Mouse (Mus musculus): Measurements from ENCODE around the gene B3gnt3.
"Not testable (repeated sequence)": the region's sequence is repeated elsewhere in the genome, so short reads cannot be mapped to it uniquely, and the experiment has no call there.

B3gnt3 gene

GRCm38 (mm10) chr8:71701414-71702086, at the start of gene B3gnt3:
B3gnt3 (minus strand) TSS chr8:71701789.
- no peak for DNase-seq (ENCODE audit: low read depth, low spot score)

- DNase-seq (ENCODE audit: low read depth, low spot score): not testable (repeated sequence)
Observed at GRCm38 (mm10) chr8:71749321-71750075, 47.9 kb upstream of the B3gnt3 start.

- not testable (repeated sequence) for DNase-seq (ENCODE audit: low read depth, low spot score)
Observed at GRCm38 (mm10) chr8:71747082-71747481, 45.5 kb upstream of the B3gnt3 start.

GRCm38 (mm10) chr8:71745322-71745721, 43.7 kb upstream of the B3gnt3 start:
- DNase-seq (ENCODE audit: low read depth, low spot score): no peak

- DNase-seq (ENCODE audit: low read depth, low spot score): no peak
Observed at GRCm38 (mm10) chr8:71742783-71743182, 41.2 kb upstream of the B3gnt3 start.

- no peak for DNase-seq (ENCODE audit: low read depth, low spot score)
Observed at GRCm38 (mm10) chr8:71741687-71742114, 40.1 kb upstream of the B3gnt3 start.

- no peak for DNase-seq (ENCODE audit: low read depth, low spot score)
Observed at GRCm38 (mm10) chr8:71741226-71741625, 39.6 kb upstream of the B3gnt3 start.

GRCm38 (mm10) chr8:71738316-71738715, 36.7 kb upstream of the B3gnt3 start:
- not testable (repeated sequence) for DNase-seq (ENCODE audit: low read depth, low spot score)

- DNase-seq (ENCODE audit: low read depth, low spot score): no peak
Observed at GRCm38 (mm10) chr8:71731652-71732230, 30.2 kb upstream of the B3gnt3 start.

- DNase-seq (ENCODE audit: low read depth, low spot score): no peak
Observed at GRCm38 (mm10) chr8:71728826-71729620, 27.4 kb upstream of the B3gnt3 start.

- no peak for DNase-seq (ENCODE audit: low read depth, low spot score)
Observed at GRCm38 (mm10) chr8:71728240-71728785, 26.7 kb upstream of the B3gnt3 start.

- DNase-seq (ENCODE audit: low read depth, low spot score): peak; percentile 83
Observed at GRCm38 (mm10) chr8:71725122-71725924, 23.7 kb upstream of the B3gnt3 start, which contains the start of gene Fcho1. Fcho1 (minus strand) TSS chr8:71725716.

GRCm38 (mm10) chr8:71724389-71724788, 22.8 kb upstream of the B3gnt3 start:
- no peak for DNase-seq (ENCODE audit: low read depth, low spot score)

GRCm38 (mm10) chr8:71723047-71723551, 21.5 kb upstream of the B3gnt3 start:
- no peak for DNase-seq (ENCODE audit: low read depth, low spot score)

- peak; percentile 86 for DNase-seq (ENCODE audit: low read depth, low spot score)
Observed at GRCm38 (mm10) chr8:71719928-71720457, 18.4 kb upstream of the B3gnt3 start.

- DNase-seq (ENCODE audit: low read depth, low spot score): no peak
Observed at GRCm38 (mm10) chr8:71719218-71719617, 17.6 kb upstream of the B3gnt3 start.

GRCm38 (mm10) chr8:71718252-71718651, 16.7 kb upstream of the B3gnt3 start:
- DNase-seq (ENCODE audit: low read depth, low spot score): no peak

- no peak for DNase-seq (ENCODE audit: low read depth, low spot score)
Observed at GRCm38 (mm10) chr8:71717096-71717495, 15.5 kb upstream of the B3gnt3 start.

- DNase-seq (ENCODE audit: low read depth, low spot score): no peak
Observed at GRCm38 (mm10) chr8:71716561-71717053, 15.0 kb upstream of the B3gnt3 start.

GRCm38 (mm10) chr8:71715531-71715930, 13.9 kb upstream of the B3gnt3 start:
- no peak for DNase-seq (ENCODE audit: low read depth, low spot score)

Data from brain, embryonic 18.5 days (tissue).